Mouse (Mus musculus): ENCODE results near the gene Tomm40.

- TF ChIP-seq CEBPB (IDR thresholded peaks at IDR 0.05; ENCODE audit: low read depth) = no peak
- no peak for TF ChIP-seq USF1 (IDR thresholded peaks at IDR 0.05; ENCODE audit: low read depth)
Measured at GRCm38 (mm10) chr7:19666750-19667149, 48.5 kb downstream of the Tomm40 start.

Measured in C2C12 (cell line).